10 mouse cellular contexts compared by ENCODE assay signal in the genomic region with DNA sequence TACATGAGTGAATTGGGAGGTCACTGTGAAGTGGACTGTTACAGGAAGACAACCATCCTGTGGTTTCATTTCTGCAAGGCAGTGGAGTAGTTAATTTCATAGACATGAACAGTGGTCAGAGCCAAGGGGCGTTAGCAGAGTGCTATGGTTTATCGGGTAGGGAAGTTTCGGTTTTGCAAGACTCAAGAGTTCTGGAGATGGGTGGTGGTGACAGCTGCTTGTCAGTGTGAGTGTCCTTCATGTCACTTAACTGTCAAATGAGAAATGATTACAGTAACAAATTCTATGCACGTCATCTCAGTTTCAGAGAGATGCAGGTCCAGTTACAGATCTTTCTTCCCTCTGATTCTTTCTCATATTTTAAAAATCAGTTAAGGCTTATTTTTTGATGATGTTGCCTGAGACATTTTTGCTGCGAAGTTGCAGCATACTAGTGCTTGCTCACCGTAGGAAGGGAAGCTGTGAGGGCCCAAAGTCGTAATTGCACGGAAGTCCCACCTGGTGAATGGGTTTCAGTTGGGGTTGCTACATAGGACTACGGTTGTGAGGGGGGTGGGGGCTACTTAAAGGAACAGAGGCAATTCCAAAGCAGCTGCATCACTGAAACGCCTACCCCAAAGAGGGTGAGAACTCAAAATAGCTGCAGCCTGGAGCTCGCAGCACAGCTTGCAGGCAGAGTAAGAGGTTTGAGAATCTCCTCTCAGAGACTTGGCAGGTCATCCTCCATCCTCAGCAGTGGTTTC. TPM values are rescaled to one million over a fixed set of nuclear protein-coding genes. Genes with fewer than 3 reads are reported as not detected.
A peak's percentile ranks its signal among the peaks of the same experiment; 100 is the strongest.
DNase-seq lines count a peak whose midpoint lies in the region; ATAC-seq and TF ChIP-seq lines count a peak whose summit lies in the region.
"Had no signal": no experiment of that assay in that cellular context is flagged by ENCODE, and none has a peak within 500 bp of the region (broad histone marks: within the 10 kb centered on the region; RNA-seq: fewer than 3 reads in every experiment).

No protein-coding gene starts in this region.

- no peaks in the 10 kb centered on the region for H3K9me3 ChIP-seq in megakaryocyte, embryonic 14.5 days
- no peaks in the 10 kb centered on the region for H3K9me3 ChIP-seq in forebrain, postnatal 0 days (ENCODE audit: low read length)
- H3K9me3 ChIP-seq: embryonic facial prominence, embryonic 13.5 days had no signal

- TF ChIP-seq CTCF in forebrain, postnatal 0 days (IDR thresholded peaks at IDR 0.05; ENCODE audit: low read depth), result no peak

- 72% methylated on average over 11 of the region's 11 CpGs for WGBS in forebrain, postnatal 0 days

- H3K4me1 ChIP-seq in brown adipose tissue, adult 24 weeks (ENCODE audit: control insufficient read depth, insufficient read depth, insufficient read length, low read length), result no peaks in the 10 kb centered on the region
- peaks cover 48% of the 10 kb centered on the region for H3K4me1 ChIP-seq in megakaryocyte, embryonic 14.5 days
- no peaks in the 10 kb centered on the region for H3K4me1 ChIP-seq in forebrain, postnatal 0 days (ENCODE audit: insufficient read depth)
- H3K4me1 ChIP-seq: embryonic facial prominence, embryonic 13.5 days had no signal

- H3K4me2 ChIP-seq in forebrain, postnatal 0 days (ENCODE audit: low read depth), result no peak overlapping the region
- H3K4me2 ChIP-seq: embryonic facial prominence, embryonic 13.5 days had no signal

- intact Hi-C loops in left cerebral cortex, postnatal 14 days (cut with DNase I), result no loop called here

- no peak overlapping the region for H3K9ac ChIP-seq in forebrain, postnatal 0 days
- H3K9ac ChIP-seq: embryonic facial prominence, embryonic 13.5 days had no signal

- H3K27me3 ChIP-seq in megakaryocyte, embryonic 14.5 days (replicated peaks), result no peaks in the 10 kb centered on the region
- H3K27me3 ChIP-seq in forebrain, postnatal 0 days (ENCODE audit: insufficient read depth, low read length), result no peaks in the 10 kb centered on the region
- H3K27me3 ChIP-seq: embryonic facial prominence, embryonic 13.5 days had no signal

- no peak overlapping the region for H3K27ac ChIP-seq in brown adipose tissue, adult 24 weeks (replicated peaks; ENCODE audit: low read depth, low read length)
- H3K27ac ChIP-seq in forebrain, postnatal 0 days (ENCODE audit: low read depth, low read length), result no peak overlapping the region
- H3K27ac ChIP-seq: embryonic facial prominence, embryonic 13.5 days had no signal

- H3K36me3 ChIP-seq in megakaryocyte, embryonic 14.5 days (replicated peaks; ENCODE audit: low read length), result peaks cover 13% of the 10 kb centered on the region
- H3K36me3 ChIP-seq in forebrain, postnatal 0 days (ENCODE audit: insufficient read depth), result no peaks in the 10 kb centered on the region
- H3K36me3 ChIP-seq: embryonic facial prominence, embryonic 13.5 days had no signal

- DNase-seq in left cerebral cortex, postnatal 14 days (ENCODE audit: low spot score in 2 of 2), result peak; percentile 38 to 41
- no peak for DNase-seq in left cerebral cortex, adult 11 months (ENCODE audit: low spot score)
- peak; percentile 92 for DNase-seq in thymus, postnatal 0 days (ENCODE audit: low spot score)
- no peak for DNase-seq in urinary bladder, adult 2 months (ENCODE audit: low spot score)
- no peak for DNase-seq in forebrain, postnatal 0 days
- no peak for DNase-seq in Muller cell, postnatal 12 days (ENCODE audit: inconsistent ontology term)

- ATAC-seq in forebrain, postnatal 0 days, result no peak; the same call in 1 of the 2 replicates
- ATAC-seq: intestine, embryonic 16.5 days had no signal

- peak overlapping the region; percentile 15; the same call in 1 of the 2 replicates for H3K4me3 ChIP-seq in brown adipose tissue, adult 24 weeks (ENCODE audit: insufficient read depth, low read depth, low read length)
- H3K4me3 ChIP-seq in megakaryocyte, embryonic 14.5 days (replicated peaks), result peak overlapping the region; percentile 90
- H3K4me3 ChIP-seq in forebrain, postnatal 0 days (ENCODE audit: low read depth, low read length), result no peak overlapping the region
- H3K4me3 ChIP-seq: embryonic facial prominence, embryonic 13.5 days had no signal

RNA-seq across cellular contexts. Expression of a gene that starts 46.7 kb away (rescaled TPM):
- 10 to 100 TPM; 69.2 to 74.0 TPM for total RNA-seq in left cerebral cortex, postnatal 14 days (2021)
- 0.75 and 1.1 TPM in 2 replicates for polyA plus RNA-seq in brown adipose tissue, adult 24 weeks (2012; ENCODE audit: insufficient read depth, insufficient read length, missing spikeins)
- polyA plus RNA-seq in megakaryocyte, embryonic 14.5 days (2012; ENCODE audit: insufficient read depth, low replicate concordance), result 2.9 and 3.2 TPM in 2 replicates
- 11.9 and 13.8 TPM in 2 replicates for polyA plus RNA-seq in thymus, postnatal 0 days (2015; fragmentation: Nextera tagmentation; extraction: Ambion mirVana)
- 16.9 and 19.3 TPM in 2 replicates for polyA plus RNA-seq in urinary bladder, adult 2 months (2012; rRNA removed)
- total RNA-seq in forebrain, postnatal 0 days (2014; rRNA removed), result 67.8 and 81.7 TPM in 2 replicates
- polyA plus RNA-seq in forebrain, postnatal 0 days (2015; fragmentation: Nextera tagmentation; extraction: Ambion mirVana), result 19.6 and 26.7 TPM in 2 replicates

Comparison
In these comparisons a context has a peak if more than half of its experiments do, and no peak if none do; other contexts are left out.
1. DNase-seq: peak in left cerebral cortex, postnatal 14 days (2 of 2) and thymus, postnatal 0 days (single experiment); none in left cerebral cortex, adult 11 months (single experiment), urinary bladder, adult 2 months (single experiment), forebrain, postnatal 0 days (single experiment) and Muller cell, postnatal 12 days (single experiment).